Mouse (Mus musculus) CD8-positive naive resting alpha-beta T cell, adult 2 months (primary cell): ENCODE results near the gene Polr3c.
"Not testable (repeated sequence)": the region's sequence is repeated elsewhere in the genome, so short reads cannot be mapped to it uniquely, and the experiment has no call there.

ENCODE experiments used
- DNase-seq, 2 experiments: peaks; one replicate each; pipeline ENCODE4 v3.0.0; 2022; ENCODE audit warnings: low read depth in 2 of 2, low spot score in 2 of 2

Polr3c gene

GRCm38 (mm10) chr3:96679159-96679674 lies 48.2 kb downstream of the Polr3c start:
- no peak for DNase-seq

- no peak for DNase-seq
Measured at GRCm38 (mm10) chr3:96678456-96678855, 49.0 kb downstream of the Polr3c start.

GRCm38 (mm10) chr3:96675690-96676089 lies 51.7 kb downstream of the Polr3c start:
- no peak for DNase-seq

- DNase-seq: no peak
Measured at GRCm38 (mm10) chr3:96675171-96675570, 52.3 kb downstream of the Polr3c start.

- DNase-seq: no peak
Measured at GRCm38 (mm10) chr3:96674442-96674841, 53.0 kb downstream of the Polr3c start.

- DNase-seq: no peak
Measured at GRCm38 (mm10) chr3:96673514-96673913, 53.9 kb downstream of the Polr3c start.

- no peak for DNase-seq
Measured at GRCm38 (mm10) chr3:96671519-96671918, 55.9 kb downstream of the Polr3c start.

GRCm38 (mm10) chr3:96669727-96670468 lies 57.5 kb downstream of the Polr3c start, which contains the start of gene Ankrd35:
Gene Ankrd35, plus strand, starts transcription at chr3:96670131.
- DNase-seq: peak; percentile 79 to 83

GRCm38 (mm10) chr3:96668424-96669067 lies 58.9 kb downstream of the Polr3c start:
- no peak for DNase-seq

GRCm38 (mm10) chr3:96667316-96667715 lies 60.1 kb downstream of the Polr3c start:
- DNase-seq: peak in 1 of 2 experiments; percentile 19

- no peak for DNase-seq
Measured at GRCm38 (mm10) chr3:96666916-96667315, 60.5 kb downstream of the Polr3c start.

GRCm38 (mm10) chr3:96665732-96666363 lies 61.6 kb downstream of the Polr3c start:
- not testable (repeated sequence) for DNase-seq

- peak; percentile 29 to 64 for DNase-seq
Measured at GRCm38 (mm10) chr3:96663432-96664239, 63.8 kb downstream of the Polr3c start.

GRCm38 (mm10) chr3:96662731-96663316 lies 64.6 kb downstream of the Polr3c start:
- no peak for DNase-seq
